Mouse (Mus musculus) kidney, postnatal 36 days (tissue): ENCODE results near the gene Actg1.

Experiments
- DNase-seq, 2 experiments: peaks; one replicate each; pipeline ENCODE4 v3.0.0; 2021 to 2022; ENCODE audit warnings: mixed read lengths in 2 of 2

Gene Actg1

GRCm38 (mm10) chr11:120344310-120344920, 3.9 kb downstream of the Actg1 start:
- DNase-seq = no peak

- DNase-seq = no peak
Measured at GRCm38 (mm10) chr11:120343519-120344309, 4.6 kb downstream of the Actg1 start.

- DNase-seq = no peak
Measured at GRCm38 (mm10) chr11:120342656-120343160, 5.6 kb downstream of the Actg1 start.

DNA sequence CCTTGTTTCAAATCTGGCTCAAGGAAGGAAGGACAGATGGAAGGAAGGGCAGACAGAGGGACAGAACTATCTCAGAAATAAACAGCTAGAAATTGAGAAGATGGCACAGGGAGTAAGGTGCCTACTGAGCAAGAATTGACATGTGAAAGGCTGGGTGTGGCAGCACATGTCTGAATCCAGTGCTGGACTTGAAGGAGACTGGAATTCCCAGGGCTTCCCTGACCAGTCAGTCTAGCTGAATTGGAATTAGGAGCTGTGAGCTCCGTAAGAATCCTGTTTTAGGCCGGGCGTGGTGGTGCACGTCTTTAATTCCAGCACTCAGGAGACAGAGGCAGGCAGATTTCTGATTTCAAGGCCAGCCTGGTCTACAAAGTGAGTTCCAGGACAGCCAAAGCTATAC, 6.7 kb downstream of the Actg1 start:
- DNase-seq = no peak

DNA sequence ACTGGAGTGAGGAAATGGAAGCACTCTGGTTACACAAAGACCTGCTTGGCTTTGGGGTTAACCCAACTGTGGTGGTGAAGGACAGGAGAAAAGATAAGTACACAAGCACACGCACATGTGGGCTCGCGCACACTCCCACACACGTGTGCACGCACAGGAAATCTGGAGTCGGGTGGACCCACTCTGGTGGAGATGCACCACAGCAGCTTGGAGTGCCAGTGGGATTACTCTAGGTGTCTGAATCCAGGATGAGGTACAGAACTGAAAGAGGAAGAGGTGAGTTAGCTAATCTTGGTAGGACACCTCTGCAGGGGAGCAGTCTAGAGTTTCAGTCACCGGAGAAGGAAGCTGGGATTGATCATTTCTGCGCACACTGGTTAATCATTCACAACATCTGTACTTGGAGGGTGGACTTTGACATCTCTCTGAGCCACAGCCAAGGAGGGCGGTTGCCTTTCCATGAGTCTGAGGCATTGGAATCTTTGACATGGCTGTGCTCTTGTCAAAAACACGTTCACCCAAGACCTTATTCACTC, 8.3 kb downstream of the Actg1 start:
- peak; percentile 75 to 91 for DNase-seq

- DNase-seq = no peak
Measured at GRCm38 (mm10) chr11:120338786-120339185, 9.6 kb downstream of the Actg1 start.

- DNase-seq = no peak
Measured at GRCm38 (mm10) chr11:120337447-120337846, 10.9 kb downstream of the Actg1 start.

GRCm38 (mm10) chr11:120335431-120336021, 12.8 kb downstream of the Actg1 start:
- DNase-seq = no peak

- DNase-seq = no peak
Measured at GRCm38 (mm10) chr11:120320156-120320555, 28.2 kb downstream of the Actg1 start.

GRCm38 (mm10) chr11:120319310-120319709, 29.0 kb downstream of the Actg1 start:
- DNase-seq = no peak

GRCm38 (mm10) chr11:120317456-120317855, 30.9 kb downstream of the Actg1 start:
- DNase-seq = no peak

DNA sequence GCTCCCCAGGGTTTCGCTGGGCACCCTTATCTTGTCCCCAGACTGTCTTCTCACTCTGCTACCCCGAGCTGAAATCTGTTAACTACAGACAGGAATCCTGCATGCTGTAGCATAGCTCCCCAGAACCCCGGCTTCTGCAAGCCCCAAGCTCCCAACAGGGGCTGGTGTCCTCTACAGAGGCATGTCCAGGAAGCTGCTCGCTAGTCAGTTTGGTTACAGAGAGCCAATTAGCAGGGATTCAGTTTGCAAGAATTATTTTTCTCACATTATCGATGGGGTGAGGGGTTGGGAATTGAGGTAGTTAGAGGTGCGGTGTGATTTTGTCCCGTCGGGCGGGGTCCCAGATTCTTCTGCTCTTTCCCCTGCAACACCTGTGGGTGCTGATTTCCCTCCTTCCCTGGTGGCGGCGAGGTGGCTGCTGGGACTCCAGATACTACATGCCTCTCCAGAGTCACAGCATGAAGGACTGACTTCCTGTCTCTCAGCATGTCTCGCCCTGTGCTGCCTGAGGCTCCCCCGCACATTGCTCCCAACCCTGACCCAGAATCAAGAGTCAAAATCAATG, 31.6 kb downstream of the Actg1 start:
- peak in 1 of 2 experiments; percentile 59 for DNase-seq

- DNase-seq = peak; percentile 92 to 97
Measured at GRCm38 (mm10) chr11:120315832-120316689, 32.3 kb downstream of the Actg1 start.

DNA sequence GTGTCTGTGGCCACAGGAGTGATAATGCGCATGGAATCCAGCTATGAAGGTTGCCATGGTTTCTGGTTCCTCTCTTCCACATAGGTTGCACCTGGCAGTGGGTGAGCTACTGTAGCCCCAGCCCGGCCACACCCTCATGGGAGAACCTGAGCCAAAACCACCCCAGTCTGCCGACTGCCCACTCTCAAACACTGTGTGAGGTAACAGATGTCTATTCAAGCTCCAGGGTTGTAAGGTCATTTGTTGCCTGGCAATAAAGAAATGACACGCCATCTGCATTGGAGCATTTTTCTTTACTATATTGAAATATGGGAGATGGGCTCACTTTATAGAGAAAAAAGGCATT, 33.0 kb downstream of the Actg1 start:
- no peak for DNase-seq

- DNase-seq = no peak
Measured at GRCm38 (mm10) chr11:120314721-120315415, 33.5 kb downstream of the Actg1 start.

GRCm38 (mm10) chr11:120313906-120314685, 34.2 kb downstream of the Actg1 start:
- no peak for DNase-seq

- DNase-seq = no peak
Measured at GRCm38 (mm10) chr11:120312069-120312468, 36.3 kb downstream of the Actg1 start.

DNA sequence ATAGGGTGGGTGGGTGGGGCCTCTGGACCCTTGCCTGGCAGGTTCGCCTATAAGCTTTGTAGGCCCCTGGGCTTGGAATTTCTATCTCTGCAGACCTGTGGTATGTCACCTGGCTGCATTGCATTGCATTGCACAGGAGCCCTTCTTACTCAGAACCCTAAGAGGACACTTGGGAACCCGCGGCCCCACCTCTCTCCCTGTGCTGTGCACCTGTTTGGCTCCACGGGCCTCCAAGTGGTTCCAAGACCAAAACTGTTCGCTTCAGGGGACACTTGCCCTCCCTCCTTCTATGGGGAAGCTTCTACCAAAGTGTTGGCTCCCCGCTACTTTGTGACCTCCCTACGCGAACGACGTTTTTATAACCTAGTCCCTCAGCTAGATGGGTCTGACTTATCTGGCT, 36.8 kb downstream of the Actg1 start:
- DNase-seq = no peak

DNA sequence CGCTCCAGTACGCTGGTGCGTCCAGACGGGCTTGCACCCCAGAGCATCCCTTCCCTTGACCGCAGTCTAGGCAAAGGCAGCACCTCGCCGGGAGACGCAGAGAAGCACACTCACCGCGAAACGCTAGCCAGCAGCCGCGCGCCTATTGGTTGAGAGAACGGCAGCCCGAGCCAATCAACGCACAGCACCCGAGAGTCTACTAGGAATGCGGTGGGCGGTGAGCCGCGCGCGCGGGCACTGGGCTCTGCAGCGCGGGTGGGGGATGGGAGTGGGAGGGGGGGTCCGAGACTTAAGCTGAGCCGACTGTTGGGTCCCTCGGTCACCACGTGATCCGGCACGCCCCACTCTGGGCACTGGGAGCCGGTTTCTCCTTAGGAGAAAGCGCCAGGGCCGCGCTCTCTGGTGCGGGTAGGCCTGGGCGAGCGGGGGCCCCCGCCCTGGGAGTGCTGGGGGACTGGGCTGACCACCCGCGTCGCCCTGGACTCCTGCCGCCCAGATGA, 37.5 kb downstream of the Actg1 start:
- peak; percentile 94 to 95 for DNase-seq
